Mouse (Mus musculus) adrenal gland, postnatal 25 days (tissue): ENCODE results near the gene Hsd11b1. TPM values are rescaled to one million over a fixed set of nuclear protein-coding genes. Genes with fewer than 3 reads are reported as not detected.

Experiments used
- DNase-seq: peaks from one replicate; pipeline ENCODE4 v3.0.0; 2021; ENCODE audit warnings: mixed read lengths
- total RNA-seq: library from RNA; stranded (reverse); gene quantifications from 2 replicates; pipeline ENCODE4 v1.2.3, GENCODE M21; 2021

Hsd11b1 gene
- total RNA-seq, 1 experiment from 2014 or later, result 71.0 TPM

GRCm38 (mm10) chr1:193242863-193243262, 21.0 kb downstream of the Hsd11b1 start:
- DNase-seq, result no peak

DNA sequence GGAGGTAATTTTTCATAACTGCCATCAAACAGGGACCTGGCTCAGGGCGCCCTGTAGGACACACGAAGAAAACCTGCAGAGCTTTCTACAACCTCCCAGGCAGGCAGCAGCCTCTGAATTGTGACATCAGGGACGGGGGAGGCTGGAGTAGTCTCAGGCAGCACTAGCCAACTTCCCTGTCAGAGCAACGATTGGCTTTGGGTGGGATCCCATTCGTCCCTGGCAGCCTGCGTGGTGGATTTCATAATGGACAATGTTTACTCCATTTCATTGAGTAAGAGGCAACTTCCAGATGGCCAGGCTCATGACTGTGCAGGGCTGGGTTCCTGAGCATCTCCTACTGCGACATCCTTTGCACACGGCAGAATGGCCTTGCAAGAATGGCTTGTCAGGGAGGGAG, 21.6 kb downstream of the Hsd11b1 start:
- peak; percentile 50 for DNase-seq

GRCm38 (mm10) chr1:193241436-193241835, 22.4 kb downstream of the Hsd11b1 start:
- DNase-seq, result no peak

DNA sequence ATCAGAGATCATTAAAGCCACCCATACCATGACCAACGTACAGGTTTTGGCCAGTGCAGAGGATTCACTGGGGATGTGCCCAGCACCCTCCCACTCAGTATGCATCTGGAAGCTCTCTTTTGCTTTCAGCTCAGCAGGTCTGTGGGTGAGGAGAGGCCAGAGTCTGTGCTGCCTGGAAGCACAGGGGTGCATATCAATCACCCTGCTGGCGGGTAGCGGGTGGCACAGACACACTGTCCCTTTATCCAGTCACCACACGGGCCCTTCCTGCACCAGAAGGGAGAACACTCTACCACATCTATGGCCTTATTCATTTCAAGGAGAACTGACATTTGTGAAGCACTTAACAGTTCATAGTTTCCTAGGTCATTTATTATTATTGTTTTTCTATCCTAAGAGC, 25.4 kb downstream of the Hsd11b1 start:
- DNase-seq, result no peak

DNA sequence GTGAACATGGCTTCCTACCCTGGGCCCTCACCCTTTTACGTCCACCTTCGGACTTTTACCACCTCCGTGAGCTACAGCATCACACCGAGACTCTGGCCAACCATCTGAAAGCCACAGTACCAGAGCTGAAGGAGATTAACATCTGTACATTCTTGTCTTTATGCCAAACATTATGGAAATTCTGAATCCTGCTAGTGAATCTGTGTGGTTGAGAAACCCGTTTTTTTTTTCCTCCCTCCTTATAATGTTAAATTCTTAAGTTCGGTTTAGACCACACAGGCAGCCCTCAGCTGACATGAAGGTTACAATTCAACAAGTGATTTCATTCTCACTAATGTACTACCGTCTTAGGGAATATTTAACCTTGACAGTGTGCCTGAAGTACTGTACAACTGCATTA, 28.9 kb downstream of the Hsd11b1 start:
- no peak for DNase-seq

DNA sequence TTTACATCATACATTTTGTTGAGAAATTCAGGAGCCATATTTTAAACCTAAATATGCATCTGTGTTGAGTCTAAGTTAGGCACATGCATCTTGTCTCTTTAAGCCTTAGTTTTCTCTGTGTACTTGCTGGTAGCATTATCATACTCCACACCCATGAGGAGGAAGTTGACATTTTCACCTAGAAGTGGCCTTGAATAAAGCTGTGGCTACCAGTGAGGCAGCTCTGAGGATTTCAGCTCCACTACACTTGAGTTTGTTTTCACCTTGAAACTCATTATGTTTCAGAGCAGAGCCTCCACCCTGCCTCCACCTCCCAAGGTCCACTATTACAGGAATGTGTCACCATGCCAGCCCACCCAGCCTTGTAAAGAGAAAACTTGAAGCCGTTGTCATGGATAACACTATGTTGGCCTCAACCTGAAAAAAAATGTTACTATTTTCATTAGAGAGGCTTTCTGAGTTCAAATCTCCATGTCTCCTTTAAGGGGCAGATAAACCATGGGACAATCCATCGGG, 29.7 kb downstream of the Hsd11b1 start:
- no peak for DNase-seq

DNA sequence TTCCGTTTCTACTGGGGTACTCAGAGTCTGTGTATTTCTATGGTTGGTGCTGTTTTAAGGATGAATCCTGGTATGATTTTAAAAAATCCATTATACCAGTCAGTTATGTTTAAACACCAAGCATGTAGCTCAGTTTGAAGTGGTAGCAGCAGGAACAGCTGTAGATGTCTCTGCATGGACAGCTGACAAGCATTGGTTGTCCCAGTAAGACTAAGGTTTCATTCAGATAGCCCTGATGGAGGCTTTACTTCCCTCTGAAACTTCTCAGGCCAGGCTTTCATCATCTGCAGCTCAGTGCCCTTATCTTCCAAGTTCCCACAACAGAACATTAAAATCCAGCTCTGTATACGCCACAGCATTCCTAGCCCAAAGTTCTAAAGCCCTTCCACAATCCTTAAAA, 31.1 kb downstream of the Hsd11b1 start:
- no peak for DNase-seq

DNA sequence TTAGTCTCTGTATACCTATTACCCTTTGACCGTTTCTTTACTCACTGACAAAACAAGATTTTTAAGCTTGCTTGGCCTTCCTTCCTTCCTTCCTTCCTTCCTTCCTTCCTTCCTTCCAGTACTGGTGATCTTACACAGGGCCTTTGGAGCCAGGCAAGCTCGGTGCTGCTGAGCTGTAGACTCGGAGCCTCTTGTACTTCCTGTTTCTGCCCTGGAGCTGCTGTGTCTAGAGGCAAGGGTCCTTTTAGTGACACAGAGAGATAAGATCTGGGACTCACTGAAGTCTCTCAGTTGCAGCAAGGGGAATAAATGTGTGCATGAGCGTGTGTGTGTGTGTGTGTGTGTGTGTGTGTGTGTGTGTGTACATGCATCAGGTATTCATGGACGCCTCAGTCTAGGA, 32.9 kb downstream of the Hsd11b1 start:
- no peak for DNase-seq

- DNase-seq, result no peak
Measured at GRCm38 (mm10) chr1:193230531-193230930, 33.3 kb downstream of the Hsd11b1 start.

DNA sequence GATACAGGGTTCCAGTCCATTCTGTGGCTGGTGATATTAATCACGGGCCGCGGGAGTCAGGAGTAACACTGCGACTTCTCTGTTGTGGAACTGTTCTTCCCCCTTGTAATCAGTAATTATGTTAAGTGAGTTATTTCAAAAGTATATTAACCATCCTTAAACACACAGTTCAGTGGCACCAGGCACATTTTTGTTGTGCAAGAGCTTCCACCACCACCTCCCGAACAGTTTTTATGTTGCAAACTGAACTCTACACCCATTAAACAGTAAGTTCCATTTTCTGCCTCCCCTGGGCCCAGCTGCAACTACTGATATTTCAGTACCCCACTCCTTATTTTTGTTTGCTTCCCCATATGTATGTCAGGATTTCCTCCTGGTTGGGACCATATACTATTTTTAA, 34.3 kb downstream of the Hsd11b1 start:
- no peak for DNase-seq

- DNase-seq, result no peak
Measured at GRCm38 (mm10) chr1:193227537-193227936, 36.3 kb downstream of the Hsd11b1 start.

DNA sequence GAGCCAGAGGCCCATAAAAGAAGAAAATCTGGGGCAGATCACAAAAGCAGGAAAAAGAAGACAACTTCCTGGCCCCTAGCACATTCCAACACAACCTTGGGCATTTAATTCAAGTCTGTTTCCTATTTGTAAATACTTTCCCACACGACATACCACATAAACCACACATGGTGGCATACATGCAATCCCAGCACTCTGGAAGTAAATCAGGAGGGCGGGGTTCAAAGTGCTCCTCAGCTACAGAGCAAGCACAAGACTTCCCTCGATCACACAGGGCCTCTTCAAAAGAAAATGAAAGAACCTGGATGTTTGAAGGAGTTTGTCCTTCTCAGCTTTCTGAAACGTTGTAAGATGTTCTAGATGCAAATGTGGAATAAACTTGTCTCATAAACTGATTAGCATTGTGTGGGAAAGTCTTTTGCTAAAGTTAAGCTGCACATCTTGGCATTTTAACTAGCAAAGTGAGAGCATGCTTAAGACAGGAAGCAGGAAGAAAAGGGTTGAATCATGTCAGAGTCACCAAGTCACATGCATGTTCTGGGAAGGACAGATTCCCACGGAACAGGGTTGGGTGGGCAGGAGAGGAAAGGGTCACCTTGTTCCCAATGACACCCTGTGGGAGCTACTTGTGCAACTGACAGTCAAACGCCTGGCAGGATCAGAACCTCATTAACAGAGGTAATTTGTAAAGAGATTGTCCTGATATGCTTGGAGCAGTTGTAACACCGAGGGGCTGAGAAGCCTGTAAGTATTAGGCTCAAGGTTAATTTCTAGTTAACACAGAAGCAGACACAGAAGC, 37.0 kb downstream of the Hsd11b1 start:
- DNase-seq, result no peak

GRCm38 (mm10) chr1:193226114-193226513, 37.8 kb downstream of the Hsd11b1 start:
- DNase-seq, result no peak

- DNase-seq, result no peak
Measured at GRCm38 (mm10) chr1:193225531-193225930, 38.3 kb downstream of the Hsd11b1 start.

DNA sequence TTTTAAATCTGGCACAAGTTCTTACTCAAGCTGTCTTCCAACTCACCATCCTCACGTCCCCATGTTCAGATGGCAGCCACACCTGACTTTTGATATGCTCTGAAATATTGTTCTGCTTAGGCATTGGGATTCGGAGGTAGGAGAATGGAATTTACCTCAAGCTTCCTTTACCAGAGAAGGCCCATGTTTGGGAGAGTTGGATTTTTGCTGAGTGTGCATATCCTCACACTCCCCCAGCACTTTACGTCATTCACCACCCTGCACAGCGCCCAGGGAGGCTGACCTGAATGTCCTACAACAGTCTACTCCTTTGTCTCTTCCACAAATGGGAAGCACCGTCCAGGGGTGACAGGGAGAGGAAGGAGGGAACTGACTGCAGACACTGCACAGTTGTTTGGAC, 43.5 kb downstream of the Hsd11b1 start:
- DNase-seq, result no peak

DNA sequence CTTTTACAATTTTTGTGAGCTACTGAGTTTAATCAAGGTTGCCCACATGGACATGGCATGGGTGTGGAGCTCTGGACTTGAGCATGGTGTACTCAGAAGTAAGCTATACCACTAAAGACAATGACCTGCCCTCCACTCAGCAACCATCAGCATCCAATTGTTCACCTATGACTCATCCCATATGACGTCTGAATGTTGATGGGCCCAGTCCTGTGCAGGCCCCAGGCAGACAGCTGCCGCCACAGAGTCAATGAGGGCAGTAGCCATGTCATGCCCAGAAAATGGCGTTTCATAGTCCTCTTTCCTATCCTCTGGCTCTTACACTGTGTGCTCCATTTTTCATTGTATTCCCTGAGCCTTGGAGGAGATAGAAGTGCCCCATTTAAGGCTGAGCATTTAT, 47.9 kb downstream of the Hsd11b1 start:
- no peak for DNase-seq

DNA sequence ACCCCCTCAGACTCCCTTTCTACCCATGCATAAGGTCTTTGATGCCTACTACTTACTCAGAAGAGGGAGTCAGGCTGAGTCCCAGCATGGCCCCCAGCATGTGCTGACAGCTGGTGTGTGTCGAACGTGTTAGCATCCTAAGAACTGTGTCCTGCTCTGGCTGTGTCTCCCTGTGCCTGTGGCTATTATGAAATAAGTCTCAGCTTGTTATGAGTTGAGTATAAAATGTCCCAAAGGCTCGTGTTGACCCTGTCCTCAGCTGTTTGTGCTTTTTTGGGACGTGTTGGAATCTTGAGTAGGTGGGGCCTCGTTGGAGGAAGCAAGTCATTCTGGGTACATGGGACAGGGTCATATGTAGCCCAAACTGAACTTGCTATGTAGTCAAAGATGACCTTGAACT, 49.8 kb downstream of the Hsd11b1 start:
- DNase-seq, result no peak

DNA sequence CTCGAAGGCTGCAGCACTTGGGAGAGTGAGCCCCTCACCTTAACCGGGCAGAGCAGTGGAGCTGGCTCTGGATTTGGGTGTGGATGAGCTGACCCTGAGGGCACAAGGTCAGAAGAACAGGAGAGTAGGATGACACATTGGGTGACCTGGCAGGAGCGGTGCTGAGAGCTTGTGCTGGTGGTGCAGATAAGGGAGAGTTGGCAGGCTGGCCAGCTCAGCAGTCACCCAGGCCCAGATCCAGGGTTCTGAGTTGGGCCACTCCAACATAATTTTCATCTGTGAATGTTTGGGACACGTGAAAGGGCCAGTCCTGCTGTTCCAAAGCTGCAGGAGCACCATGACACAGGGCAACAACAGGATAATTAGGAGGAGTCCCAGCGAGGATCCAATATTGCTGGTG, 52.5 kb downstream of the Hsd11b1 start:
- no peak for DNase-seq

GRCm38 (mm10) chr1:193208178-193208577, 55.7 kb downstream of the Hsd11b1 start:
- DNase-seq, result peak; percentile 40

- no peak for DNase-seq
Measured at GRCm38 (mm10) chr1:193207503-193207902, 56.4 kb downstream of the Hsd11b1 start, which contains the start of gene Lamb3. Lamb3 (plus strand) TSS chr1:193207699.

- DNase-seq, result no peak
Measured at GRCm38 (mm10) chr1:193205431-193205830, 58.4 kb downstream of the Hsd11b1 start.

GRCm38 (mm10) chr1:193203821-193204220, 60.1 kb downstream of the Hsd11b1 start:
- DNase-seq, result no peak

GRCm38 (mm10) chr1:193201383-193201778, 62.5 kb downstream of the Hsd11b1 start, which contains the start of gene Traf3ip3:
Traf3ip3 (minus strand) TSS chr1:193201703.
- no peak for DNase-seq
